Mouse (Mus musculus) embryo, embryonic 9.5 days (tissue): ENCODE measurements around the gene Galnt2.

Source experiments
- DNase-seq: peaks from one replicate; pipeline ENCODE4 v3.0.0-alpha.2; 2017; ENCODE audit errors: extremely low spot score

The Galnt2 gene

GRCm38 (mm10) chr8:124272792-124273191, 41.6 kb downstream of the Galnt2 start:
- no peak for DNase-seq

GRCm38 (mm10) chr8:124273606-124274218, 42.5 kb downstream of the Galnt2 start:
- no peak for DNase-seq

GRCm38 (mm10) chr8:124274441-124275120, 43.4 kb downstream of the Galnt2 start:
- no peak for DNase-seq

- no peak for DNase-seq
These were observed 44.3 kb downstream of the Galnt2 start for GRCm38 (mm10) chr8:124275377-124276071.

- no peak for DNase-seq
These were observed 47.0 kb downstream of the Galnt2 start for GRCm38 (mm10) chr8:124277951-124278910.

GRCm38 (mm10) chr8:124278956-124279689, 47.9 kb downstream of the Galnt2 start:
- no peak for DNase-seq

- DNase-seq = no peak
These were observed 48.4 kb downstream of the Galnt2 start for GRCm38 (mm10) chr8:124279690-124279985.

GRCm38 (mm10) chr8:124281700-124282541, 50.7 kb downstream of the Galnt2 start:
- DNase-seq = no peak

GRCm38 (mm10) chr8:124282878-124283630, 51.9 kb downstream of the Galnt2 start:
- DNase-seq = no peak

- DNase-seq = no peak
These were observed 52.6 kb downstream of the Galnt2 start for GRCm38 (mm10) chr8:124283644-124284332.

- DNase-seq = peak; percentile 65
These were observed 53.1 kb downstream of the Galnt2 start for GRCm38 (mm10) chr8:124284333-124284711.

- no peak for DNase-seq
These were observed 53.9 kb downstream of the Galnt2 start for GRCm38 (mm10) chr8:124284984-124285576.

- peak; percentile 35 for DNase-seq
These were observed 55.4 kb downstream of the Galnt2 start for GRCm38 (mm10) chr8:124286461-124287124.

- DNase-seq = no peak
These were observed 57.1 kb downstream of the Galnt2 start for GRCm38 (mm10) chr8:124288215-124288864.

GRCm38 (mm10) chr8:124289481-124290050, 58.4 kb downstream of the Galnt2 start:
- no peak for DNase-seq

- DNase-seq = no peak
These were observed 59.9 kb downstream of the Galnt2 start for GRCm38 (mm10) chr8:124290911-124291691.
